In genomic region chr5:21206014-21206413, GRCm38 (mm10) we compare ENCODE assay signal across 19 mouse cellular contexts.
"Had no signal": no experiment of that assay in that cellular context is flagged by ENCODE, and none has a peak within 500 bp of the region (broad histone marks: within the 10 kb centered on the region; RNA-seq: fewer than 3 reads in every experiment).

No protein-coding gene starts in this region.

- H3K9me3 ChIP-seq: lung, embryonic 15.5 days; megakaryocyte, embryonic 14.5 days; midbrain, embryonic 13.5 days; midbrain, embryonic 15.5 days; neural tube, embryonic 12.5 days; stomach, embryonic 15.5 days had no signal

- H3K4me2 ChIP-seq: lung, embryonic 15.5 days; midbrain, embryonic 11.5 days; midbrain, embryonic 13.5 days; midbrain, embryonic 15.5 days; neural tube, embryonic 12.5 days; stomach, embryonic 15.5 days had no signal

- H3K4me1 ChIP-seq: midbrain, embryonic 13.5 days; midbrain, embryonic 15.5 days; neural tube, embryonic 12.5 days; stomach, embryonic 15.5 days had no signal

- H3K4me3 ChIP-seq: lung, embryonic 15.5 days; megakaryocyte, embryonic 14.5 days; midbrain, embryonic 13.5 days; midbrain, embryonic 15.5 days; neural tube, embryonic 12.5 days; stomach, embryonic 15.5 days had no signal

- H3K9ac ChIP-seq: lung, embryonic 15.5 days; midbrain, embryonic 13.5 days; midbrain, embryonic 15.5 days; neural tube, embryonic 12.5 days; stomach, embryonic 15.5 days had no signal

- H3K27me3 ChIP-seq: lung, embryonic 15.5 days; megakaryocyte, embryonic 14.5 days; midbrain, embryonic 13.5 days; midbrain, embryonic 15.5 days; neural tube, embryonic 12.5 days; stomach, embryonic 15.5 days had no signal

- ATAC-seq: lung, postnatal 0 days; midbrain, embryonic 13.5 days; midbrain, embryonic 15.5 days had no signal

- DNase-seq: lung, adult 2 months; lung, postnatal 14 days; lung, postnatal 36 days; right cerebral cortex, adult 18-20 months; right cerebral cortex, postnatal 25 days; right cerebral cortex, postnatal 4 days; thymus, adult 2 months; thymus, postnatal 25 days; thymus, postnatal 4 days had no signal

- H3K27ac ChIP-seq: lung, embryonic 15.5 days; macrophage; midbrain, embryonic 13.5 days; midbrain, embryonic 15.5 days; neural tube, embryonic 12.5 days; stomach, embryonic 15.5 days; stomach, postnatal 0 days had no signal

- H3K36me3 ChIP-seq: lung, embryonic 15.5 days; midbrain, embryonic 13.5 days; midbrain, embryonic 15.5 days; neural tube, embryonic 12.5 days; stomach, embryonic 15.5 days had no signal
